Mouse (Mus musculus): ENCODE measurements at regions not wholly inside any gene's neighbourhood (a gene's known extent, or its start where the extent isn't known, plus 50 kb on each side); places are given as distances from the start of the nearest gene placed in this dataset.

DNA sequence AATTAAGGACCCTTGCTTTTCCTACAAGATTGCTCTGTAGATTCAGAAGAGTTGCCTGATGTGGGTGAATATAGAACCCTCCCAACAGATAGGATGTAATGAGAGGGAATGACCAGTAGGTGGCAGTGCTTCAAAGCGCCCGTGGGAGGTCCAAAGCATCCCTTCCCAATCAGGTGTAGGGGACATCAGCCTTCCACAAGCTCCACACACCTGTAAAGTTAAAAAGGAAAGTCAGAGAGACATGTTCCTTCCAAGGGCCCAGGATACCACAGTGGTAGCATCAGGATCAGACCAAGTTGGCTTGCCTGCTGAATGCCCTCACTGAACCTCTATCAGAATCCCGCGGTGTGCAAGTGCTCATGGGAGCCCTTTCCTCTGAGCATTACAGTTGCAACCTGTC lies 75.7 kb upstream of the Zfp618 start:
- Histone ChIP-seq H3K4me1 (replicated peaks) (no peaks in the 10 kb centered on the region), H3K4me3 (no peak overlapping the region), H3K9me3 (replicated peaks) (no peaks in the 10 kb centered on the region), H3K27me3 (replicated peaks) (peaks cover 16% of the 10 kb centered on the region), H3K27ac (ENCODE audit: poor library complexity, severe bottlenecking) (no peak overlapping the region), H3K4me2 (no peak overlapping the region), H3K9ac (no peak overlapping the region), H3K36me3 (no peaks in the 10 kb centered on the region)
- 43% methylated on average over 4 of the region's 4 CpGs for WGBS
- ATAC-seq (ENCODE audit: insufficient number of reproducible peaks, low FRiP score), result no peak

GRCm38 (mm10) chr4:62890588-62891580 lies 74.5 kb upstream of the Zfp618 start:
- Histone ChIP-seq H3K9me3 (replicated peaks) (no peaks in the 10 kb centered on the region), H3K9ac (no peak overlapping the region), H3K4me2 (peak overlapping the region; percentile 29), H3K36me3 (no peaks in the 10 kb centered on the region), H3K4me1 (replicated peaks) (no peaks in the 10 kb centered on the region), H3K4me3 (no peak overlapping the region), H3K27me3 (replicated peaks) (peaks cover 12% of the 10 kb centered on the region), H3K27ac (ENCODE audit: poor library complexity, severe bottlenecking) (no peak overlapping the region)
- ATAC-seq (ENCODE audit: insufficient number of reproducible peaks, low FRiP score), result no peak
- WGBS, result 43% methylated on average over 21 of the region's 21 CpGs

DNA sequence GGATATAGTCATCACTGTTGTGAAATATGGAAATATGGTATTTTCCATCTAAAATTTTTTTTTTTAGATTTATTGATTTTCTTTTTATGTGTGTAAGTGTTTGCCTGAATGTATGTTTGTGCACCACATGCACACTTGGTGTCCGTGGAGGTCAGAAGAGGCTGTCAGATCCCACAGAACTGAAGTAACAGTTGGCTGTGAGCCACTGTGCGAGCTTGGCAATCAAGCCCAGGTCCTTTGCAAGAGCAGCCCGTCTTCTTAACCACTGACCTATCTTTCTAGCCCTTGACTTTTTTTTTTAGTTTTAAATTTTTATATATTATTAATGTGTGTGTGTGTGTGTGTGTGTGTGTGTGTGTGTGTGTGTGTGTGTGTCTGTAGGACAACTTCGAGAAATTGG lies 52.5 kb upstream of the Zfp618 start:
- no peak overlapping the region for H3K9ac ChIP-seq
- no peaks in the 10 kb centered on the region; the same call in 1 of the 2 replicates for H3K4me1 ChIP-seq (replicated peaks)
- no peak overlapping the region for H3K4me2 ChIP-seq
- no peak for ATAC-seq (ENCODE audit: insufficient number of reproducible peaks, low FRiP score)
- H3K9me3 ChIP-seq (replicated peaks), result peaks cover 5% of the 10 kb centered on the region; the same call in 1 of the 2 replicates
- no peaks in the 10 kb centered on the region for H3K27me3 ChIP-seq (replicated peaks)
- H3K4me3 ChIP-seq, result no peak overlapping the region
- H3K36me3 ChIP-seq, result no peaks in the 10 kb centered on the region
- H3K27ac ChIP-seq (ENCODE audit: poor library complexity, severe bottlenecking), result no peak overlapping the region
- WGBS, result 62% methylated on average over 4 of the region's 4 CpGs
